Mouse (Mus musculus) layer of hippocampus, postnatal 25 days (tissue): ENCODE measurements at regions not wholly inside any gene's neighbourhood (a gene's known extent, or its start where the extent isn't known, plus 50 kb on each side); places are given as distances from the start of the nearest gene placed in this dataset.
A peak's percentile ranks its signal among the peaks of the same experiment; 100 is the strongest.

Source experiments
- DNase-seq, 2 experiments: peaks; one replicate each; pipeline ENCODE4 v3.0.0; 2022; ENCODE audit warnings: mixed read lengths in 2 of 2, low spot score in 1 of 2; ENCODE audit errors: extremely low spot score in 1 of 2

- no peak for DNase-seq
Measured at GRCm38 (mm10) chr1:6059090-6059489, 1251.4 kb downstream of the Gm37988 start.

GRCm38 (mm10) chr1:6076543-6076942 lies 1268.9 kb downstream of the Gm37988 start:
- no peak for DNase-seq

- DNase-seq, result no peak
Measured at GRCm38 (mm10) chr1:6081876-6082275, 1274.2 kb downstream of the Gm37988 start.

- no peak for DNase-seq
Measured at GRCm38 (mm10) chr1:6094162-6094934, 1286.7 kb downstream of the Gm37988 start.

GRCm38 (mm10) chr1:6117557-6117956 lies 1309.9 kb downstream of the Gm37988 start:
- DNase-seq, result no peak

GRCm38 (mm10) chr1:6135066-6135465 lies 1327.4 kb downstream of the Gm37988 start:
- DNase-seq, result peak in 1 of 2 experiments; percentile 18

GRCm38 (mm10) chr1:6140245-6140644 lies 1332.6 kb downstream of the Gm37988 start:
- no peak for DNase-seq

GRCm38 (mm10) chr1:6142816-6143215 lies 1335.1 kb downstream of the Gm37988 start:
- no peak for DNase-seq

- no peak for DNase-seq
Measured at GRCm38 (mm10) chr1:6143891-6144290, 1336.2 kb downstream of the Gm37988 start.

GRCm38 (mm10) chr1:6152436-6152835 lies 1344.7 kb downstream of the Gm37988 start:
- peak in 1 of 2 experiments; percentile 15 for DNase-seq
